Mouse (Mus musculus) limb, embryonic 11.5 days (tissue): ENCODE results near the gene Itpr2. TPM values are rescaled to one million over a fixed set of nuclear protein-coding genes. Genes with fewer than 3 reads are reported as not detected.

Experiments used
- ATAC-seq: fragments of 200-750 bp; cut with Nextera tagmentation; 2 replicates; pipeline ENCODE4 v1.8.0; 2017; ENCODE audit warnings: low read depth; ENCODE audit not compliant: insufficient number of reproducible peaks, low FRiP score, low TSS enrichment
- DNase-seq: peaks from one replicate; pipeline ENCODE4 v3.0.0-alpha.2; 2015; ENCODE audit warnings: low spot score
- H3K27ac ChIP-seq: fragments of 300-500 bp; sonication (generic); replicated peaks from 2 replicates; pipeline ENCODE4 v1.5.1; 2014; ENCODE audit warnings: low read depth, mild to moderate bottlenecking, low read length
- H3K27me3 ChIP-seq: fragments of 300-500 bp; sonication (generic); 2 replicates; pipeline ENCODE4 v1.6.1; 2014; ENCODE audit warnings: mild to moderate bottlenecking, low read length, mixed read lengths; ENCODE audit not compliant: control insufficient read depth, insufficient read depth
- H3K36me3 ChIP-seq: fragments of 300-500 bp; sonication (generic); 2 replicates; pipeline ENCODE4 v1.6.1; 2014; ENCODE audit warnings: mild to moderate bottlenecking, low read length, moderate library complexity, mixed read lengths; ENCODE audit not compliant: control insufficient read depth, insufficient read depth
- H3K4me1 ChIP-seq: fragments of 300-500 bp; sonication (generic); 2 replicates; pipeline ENCODE4 v1.6.1; 2014; ENCODE audit warnings: low read length, mixed read lengths; ENCODE audit not compliant: control insufficient read depth, insufficient read depth
- H3K4me2 ChIP-seq: fragments of 300-500 bp; sonication (generic); 2 replicates; pipeline ENCODE4 v1.6.1; 2014; ENCODE audit warnings: low read depth, mild to moderate bottlenecking, moderate library complexity; ENCODE audit not compliant: severe bottlenecking
- H3K4me3 ChIP-seq: fragments of 300-500 bp; sonication (generic); 2 replicates; pipeline ENCODE4 v1.5.1; 2014; ENCODE audit warnings: low read depth, low read length
- H3K9ac ChIP-seq: fragments of 300-500 bp; sonication (generic); 2 replicates; pipeline ENCODE4 v1.6.1; 2014; ENCODE audit warnings: mild to moderate bottlenecking, low read length
- H3K9me3 ChIP-seq: fragments of 300-500 bp; sonication (generic); 2 replicates; pipeline ENCODE4 v1.6.1; 2016; ENCODE audit warnings: low read length; ENCODE audit not compliant: control insufficient read depth
- WGBS: fragments of 180-500 bp; shearing (Covaris S2); extraction: QIAGEN DNeasy Blood & Tissue Kit; methylation state at CpG from one replicate; pipeline ENCODE4 v1.1.7; 2014; 5-methylcytosine and 5-hydroxymethylcytosine counted together
- polyA plus RNA-seq: library from polyadenylated mRNA; unstranded; fragments of >200 nt; fragmentation: Nextera tagmentation; extraction: Ambion mirVana; gene quantifications from 2 replicates; pipeline ENCODE4 v1.2.1, GENCODE M21; 2014

Itpr2 gene
- polyA plus RNA-seq, 1 experiment from 2014 or later: 5.7 TPM

GRCm38 (mm10) chr6:146366180-146366579, 135.8 kb downstream of the Itpr2 start:
- no peaks in the 10 kb centered on the region for H3K27me3 ChIP-seq
- 89% methylated on average over 4 of the region's 4 CpGs for WGBS
- DNase-seq: no peak

GRCm38 (mm10) chr6:146357911-146358310, 144.1 kb downstream of the Itpr2 start:
- Histone ChIP-seq H3K27me3 (no peaks in the 10 kb centered on the region), H3K9ac (no peak overlapping the region), H3K4me2 (no peak overlapping the region), H3K9me3 (no peaks in the 10 kb centered on the region), H3K36me3 (no peaks in the 10 kb centered on the region), H3K4me3 (no peak overlapping the region), H3K4me1 (no peaks in the 10 kb centered on the region), H3K27ac (no peak overlapping the region)
- 63% methylated on average over 4 of the region's 4 CpGs for WGBS
- ATAC-seq: no peak
- no peak for DNase-seq

More at GRCm38 (mm10) chr6:146366180-146366579, 135.8 kb downstream of the Itpr2 start:
- no peaks in the 10 kb centered on the region for H3K36me3 ChIP-seq
- H3K27ac ChIP-seq: no peak overlapping the region
- H3K4me3 ChIP-seq: no peak overlapping the region
- H3K4me2 ChIP-seq: no peak overlapping the region
- no peak overlapping the region for H3K9ac ChIP-seq
- no peaks in the 10 kb centered on the region for H3K9me3 ChIP-seq
- no peaks in the 10 kb centered on the region for H3K4me1 ChIP-seq
- ATAC-seq: no peak

GRCm38 (mm10) chr6:146352258-146352805, 149.7 kb downstream of the Itpr2 start:
- Histone ChIP-seq H3K36me3 (no peaks in the 10 kb centered on the region), H3K27me3 (no peaks in the 10 kb centered on the region), H3K27ac (no peak overlapping the region), H3K4me3 (no peak overlapping the region), H3K9me3 (no peaks in the 10 kb centered on the region), H3K4me2 (no peak overlapping the region), H3K9ac (no peak overlapping the region), H3K4me1 (no peaks in the 10 kb centered on the region)
- ATAC-seq: no peak
- 59% methylated on average over 9 of the region's 9 CpGs for WGBS
- no peak for DNase-seq

- Histone ChIP-seq H3K4me1 (no peaks in the 10 kb centered on the region), H3K27me3 (no peaks in the 10 kb centered on the region), H3K36me3 (no peaks in the 10 kb centered on the region), H3K9ac (no peak overlapping the region), H3K9me3 (no peaks in the 10 kb centered on the region), H3K4me3 (no peak overlapping the region), H3K27ac (no peak overlapping the region), H3K4me2 (no peak overlapping the region)
- ATAC-seq: no peak
- 79% methylated on average over 7 of the region's 7 CpGs for WGBS
- no peak for DNase-seq
Measured at GRCm38 (mm10) chr6:146351816-146352215, 150.2 kb downstream of the Itpr2 start.

GRCm38 (mm10) chr6:146347568-146347967, 154.5 kb downstream of the Itpr2 start:
- Histone ChIP-seq H3K4me2 (no peak overlapping the region), H3K27ac (no peak overlapping the region), H3K27me3 (no peaks in the 10 kb centered on the region), H3K9ac (no peak overlapping the region), H3K4me3 (no peak overlapping the region), H3K36me3 (no peaks in the 10 kb centered on the region), H3K9me3 (no peaks in the 10 kb centered on the region), H3K4me1 (no peaks in the 10 kb centered on the region)
- WGBS: 65% methylated on average over 4 of the region's 4 CpGs
- DNase-seq: no peak
- ATAC-seq: no peak

- Histone ChIP-seq H3K4me1 (no peaks in the 10 kb centered on the region), H3K36me3 (no peaks in the 10 kb centered on the region), H3K27ac (no peak overlapping the region), H3K9ac (no peak overlapping the region), H3K4me2 (no peak overlapping the region), H3K27me3 (no peaks in the 10 kb centered on the region), H3K9me3 (no peaks in the 10 kb centered on the region), H3K4me3 (no peak overlapping the region)
- WGBS: 90% methylated on average over 8 of the region's 8 CpGs
- ATAC-seq (no peak), DNase-seq (no peak)
Measured at GRCm38 (mm10) chr6:146346545-146347195, 155.4 kb downstream of the Itpr2 start.

GRCm38 (mm10) chr6:146344732-146345131, 157.3 kb downstream of the Itpr2 start:
- DNase-seq (peak; percentile 67), ATAC-seq (no peak)
- H3K9me3 ChIP-seq: no peaks in the 10 kb centered on the region
- no peak overlapping the region for H3K9ac ChIP-seq
- no peak overlapping the region for H3K4me2 ChIP-seq
- WGBS: 92% methylated on average over 3 of the region's 3 CpGs
- H3K27ac ChIP-seq: no peak overlapping the region
- H3K27me3 ChIP-seq: no peaks in the 10 kb centered on the region
- H3K4me3 ChIP-seq: no peak overlapping the region
- no peaks in the 10 kb centered on the region for H3K4me1 ChIP-seq
- H3K36me3 ChIP-seq: no peaks in the 10 kb centered on the region

GRCm38 (mm10) chr6:146343671-146344384, 158.2 kb downstream of the Itpr2 start:
- H3K4me3 ChIP-seq: no peak overlapping the region
- H3K27ac ChIP-seq: no peak overlapping the region
- no peaks in the 10 kb centered on the region for H3K27me3 ChIP-seq
- H3K9me3 ChIP-seq: no peaks in the 10 kb centered on the region
- ATAC-seq: no peak
- no peaks in the 10 kb centered on the region for H3K4me1 ChIP-seq
- H3K4me2 ChIP-seq: no peak overlapping the region
- DNase-seq: no peak
- H3K36me3 ChIP-seq: no peaks in the 10 kb centered on the region
- 68% methylated on average over 10 of the region's 10 CpGs for WGBS
- no peak overlapping the region for H3K9ac ChIP-seq
